Mouse (Mus musculus) heart, postnatal 10 days (tissue): ENCODE results near the gene Elmo3. TPM values are rescaled to one million over a fixed set of nuclear protein-coding genes. Genes with fewer than 3 reads are reported as not detected.
A peak's percentile ranks its signal among the peaks of the same experiment; 100 is the strongest.

Experiments used
- DNase-seq, 2 experiments: peaks; one replicate each; pipeline ENCODE4 v3.0.0; 2021
- intact Hi-C: fragments of 180-260 bp; cut with DNase I; formaldehyde crosslinking; loops from one replicate; pipeline ENCODE4 v1.15.1; 2025
- total RNA-seq, 2 experiments: library from RNA; stranded (reverse); gene quantifications; 2 replicates each; pipeline ENCODE4 v1.2.3; 2021

Gene Elmo3
- 1 to 10 TPM; 1.1 to 1.5 TPM for total RNA-seq

- intact Hi-C loops, result no loop called here
- DNase-seq, result peak; percentile 59 to 62
Observed at GRCm38 (mm10) chr8:105305211-105306145, at the start of gene Elmo3. Elmo3 (plus strand) TSS chr8:105305601.

- no peak for DNase-seq
- intact Hi-C loops, result no loop called here
Observed at GRCm38 (mm10) chr8:105257318-105258114, 47.9 kb upstream of the Elmo3 start.

- intact Hi-C loops, result no loop called here
- DNase-seq, result peak in 1 of 2 experiments; percentile 33
Observed at GRCm38 (mm10) chr8:105258911-105259720, 46.3 kb upstream of the Elmo3 start.

GRCm38 (mm10) chr8:105259721-105260320 is 45.6 kb upstream of the Elmo3 start:
- intact Hi-C loops, result no loop called here

DNA sequence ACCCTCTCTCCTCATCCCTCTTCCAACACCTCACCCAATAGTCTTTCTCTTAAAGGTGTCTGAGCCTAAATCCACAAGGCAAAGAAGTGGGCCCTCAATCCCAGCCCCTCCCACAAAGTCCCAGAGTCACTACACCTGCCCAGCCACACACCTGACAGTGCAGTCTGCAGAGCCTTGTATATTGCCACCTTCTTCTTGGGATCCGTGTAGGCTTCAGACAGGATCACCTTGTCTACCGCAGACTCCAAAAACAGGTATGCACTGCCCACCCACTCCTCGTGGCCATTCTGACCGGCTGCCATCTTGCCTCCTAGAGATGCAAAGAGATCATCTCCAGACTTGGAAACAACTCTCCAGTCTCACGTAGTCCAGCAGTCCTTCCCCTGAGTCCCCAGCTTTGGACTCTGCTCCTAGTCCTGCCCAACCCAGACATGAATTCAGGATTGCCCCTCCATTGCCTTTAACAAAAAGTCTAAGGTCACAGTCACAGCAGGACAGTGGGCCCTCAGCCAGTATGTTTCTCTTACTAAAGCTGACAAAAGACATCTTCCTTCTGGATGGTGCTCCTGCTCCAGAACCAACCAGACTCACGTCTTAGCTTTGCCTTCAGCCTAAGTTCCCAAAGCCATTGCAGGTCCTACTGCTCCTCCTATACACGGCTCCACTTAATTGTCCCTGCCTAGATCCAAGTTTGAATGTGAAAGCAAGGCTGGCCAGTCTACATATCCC is 44.9 kb upstream of the Elmo3 start:
- intact Hi-C loops, result no loop called here
- no peak for DNase-seq

More at GRCm38 (mm10) chr8:105259721-105260320, 45.6 kb upstream of the Elmo3 start:
- peak; percentile 78 to 86 for DNase-seq

DNA sequence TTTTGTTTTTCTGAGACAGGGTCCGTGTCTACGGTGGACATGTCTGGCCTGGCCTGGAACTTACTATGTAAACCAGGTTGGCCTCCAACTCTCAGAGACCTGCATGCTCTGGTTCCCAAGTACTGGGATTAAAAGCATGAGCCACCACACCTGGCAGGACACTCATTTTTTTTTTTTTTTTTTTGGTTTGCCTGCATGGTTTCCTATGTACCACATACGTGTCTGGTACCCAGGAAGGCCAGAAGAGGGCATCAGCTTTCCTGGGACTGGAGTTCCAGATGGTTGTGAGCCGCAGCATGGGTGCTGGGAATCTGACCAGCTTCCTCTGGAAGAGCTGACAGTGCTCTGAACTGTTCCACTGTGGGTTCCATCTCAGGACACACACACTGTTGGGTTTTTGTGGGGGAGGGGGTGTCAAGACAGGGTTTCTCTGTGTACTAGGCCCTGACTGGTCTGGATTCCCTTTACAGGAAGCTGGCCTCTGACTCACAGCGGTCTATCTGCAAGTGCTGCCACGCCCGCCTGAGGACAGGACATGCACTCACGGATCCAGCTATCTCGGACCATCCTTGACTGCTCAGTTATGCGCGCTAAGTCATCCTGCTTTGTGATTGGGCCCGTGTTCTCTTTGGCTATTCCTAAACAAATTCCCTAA is 43.9 kb upstream of the Elmo3 start:
- intact Hi-C loops, result no loop called here
- DNase-seq, result no peak

GRCm38 (mm10) chr8:105263244-105263912 is 42.0 kb upstream of the Elmo3 start:
- DNase-seq, result no peak
- intact Hi-C loops, result no loop called here

GRCm38 (mm10) chr8:105264024-105264982 is 41.1 kb upstream of the Elmo3 start, which contains the start of the genes Tradd and Fbxl8:
Tradd (minus strand) TSS chr8:105264609.
Fbxl8 (plus strand) TSS chr8:105264648.
- peak; percentile 81 for DNase-seq
- intact Hi-C loops, result no loop called here

- DNase-seq, result peak in 1 of 2 experiments; percentile 42
- intact Hi-C loops, result no loop called here
Observed at GRCm38 (mm10) chr8:105265128-105265527, 40.3 kb upstream of the Elmo3 start.

GRCm38 (mm10) chr8:105266775-105267174 is 38.6 kb upstream of the Elmo3 start:
- intact Hi-C loops, result no loop called here
- no peak for DNase-seq

- intact Hi-C loops, result loop anchor here (2.0 kb wide), 1 partner anchor 20 kb away; the partner anchor contains the start of gene 4931428F04Rik
- peak in 1 of 2 experiments; percentile 48 for DNase-seq
Observed at GRCm38 (mm10) chr8:105268342-105269074, 36.9 kb upstream of the Elmo3 start.

GRCm38 (mm10) chr8:105269075-105269458 is 36.3 kb upstream of the Elmo3 start:
- DNase-seq, result peak in 1 of 2 experiments; percentile 41
- intact Hi-C loops, result loop anchor here (2.0 kb wide), 1 partner anchor 20 kb away; the partner anchor contains the start of gene 4931428F04Rik

GRCm38 (mm10) chr8:105269461-105269947 is 35.9 kb upstream of the Elmo3 start, which contains the start of gene Hsf4:
Hsf4 (plus strand) TSS chr8:105269801.
- peak; percentile 69 to 74 for DNase-seq

DNA sequence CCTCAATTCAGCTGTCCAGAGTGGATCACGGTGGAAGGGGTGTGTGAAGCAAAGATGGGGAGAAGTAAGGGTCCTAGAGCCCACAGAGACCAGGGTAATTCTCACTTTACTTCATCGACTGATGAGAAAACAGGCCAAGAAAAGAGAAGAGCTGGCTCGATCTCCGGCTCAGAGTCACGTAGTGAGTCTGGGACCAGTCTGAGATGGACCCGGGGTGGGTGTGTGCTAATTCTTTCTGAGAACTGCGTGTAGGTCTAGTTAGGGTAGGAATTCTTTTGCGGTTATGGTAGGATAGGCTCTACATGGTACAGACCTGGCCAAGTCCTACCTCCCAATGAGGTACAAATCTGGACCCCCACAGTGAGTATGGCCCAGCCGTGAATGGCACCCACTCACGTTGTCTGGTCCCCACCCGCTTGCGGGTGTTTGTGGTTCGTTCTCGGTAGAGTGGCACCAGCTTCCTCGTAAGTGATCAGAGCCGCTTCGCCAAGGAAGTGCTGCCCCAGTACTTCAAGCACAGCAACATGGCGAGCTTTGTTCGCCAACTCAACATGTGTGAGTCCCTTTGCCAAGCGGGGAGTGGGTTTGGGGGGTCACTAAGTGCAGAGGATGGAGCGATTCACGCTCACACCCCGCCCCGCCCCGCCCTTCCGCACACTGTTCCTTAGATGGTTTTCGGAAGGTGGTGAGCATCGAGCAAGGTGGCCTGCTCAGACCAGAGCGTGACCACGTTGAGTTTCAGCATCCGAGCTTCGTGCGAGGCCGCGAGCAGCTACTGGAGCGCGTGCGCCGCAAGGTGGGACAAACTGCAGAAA is 35.1 kb upstream of the Elmo3 start:
- intact Hi-C loops, result no loop called here
- DNase-seq, result no peak

More at GRCm38 (mm10) chr8:105269461-105269947, 35.9 kb upstream of the Elmo3 start, which contains the start of gene Hsf4:
- intact Hi-C loops, result loop anchor here (2.0 kb wide), 1 partner anchor 19 kb away; the partner anchor contains the start of gene 4931428F04Rik

- no peak for DNase-seq
- intact Hi-C loops, result no loop called here
Observed at GRCm38 (mm10) chr8:105270916-105271186, 34.5 kb upstream of the Elmo3 start.
